Comparison of ENCODE assay signal across 9 mouse cellular contexts in the genomic region with DNA sequence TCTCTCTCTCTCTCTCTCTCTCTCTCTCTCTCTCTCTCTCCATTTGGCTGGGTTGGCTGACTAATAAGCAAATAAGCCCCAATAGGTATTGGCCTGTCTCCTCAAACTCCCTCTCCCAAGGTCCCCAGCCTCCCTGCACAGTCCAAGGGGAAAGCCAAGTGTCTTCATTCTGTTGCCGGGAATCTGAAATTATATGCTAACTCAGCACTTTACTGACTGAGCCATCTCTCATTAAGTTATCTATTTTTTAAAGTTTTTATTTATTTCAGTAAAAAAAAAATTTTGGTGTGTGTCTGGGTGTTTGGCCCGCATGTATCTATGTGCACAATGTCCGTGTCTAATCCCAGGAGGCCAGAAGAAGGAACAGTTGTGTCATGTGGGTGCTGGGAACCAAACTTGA. TPM values are rescaled to one million over a fixed set of nuclear protein-coding genes. Genes with fewer than 3 reads are reported as not detected.
A peak's percentile ranks its signal among the peaks of the same experiment; 100 is the strongest.
DNase-seq lines count a peak whose midpoint lies in the region; ATAC-seq and TF ChIP-seq lines count a peak whose summit lies in the region.
"Had no signal": no experiment of that assay in that cellular context is flagged by ENCODE, and none has a peak within 500 bp of the region (broad histone marks: within the 10 kb centered on the region; RNA-seq: fewer than 3 reads in every experiment).

No protein-coding gene starts in this region.

- peaks cover 63% of the 10 kb centered on the region for H3K4me1 ChIP-seq in heart, embryonic 13.5 days
- H3K4me1 ChIP-seq in MEL (ENCODE audit: control insufficient read depth in 1 of 2, insufficient read depth in 2 of 2, low read length in 2 of 2): peaks cover 9 to 35% of the 10 kb centered on the region in 2 experiments
- peaks cover 59% of the 10 kb centered on the region for H3K4me1 ChIP-seq in hindbrain, embryonic 13.5 days (replicated peaks)
- H3K4me1 ChIP-seq in midbrain, embryonic 12.5 days: peaks cover 32% of the 10 kb centered on the region

- TF ChIP-seq RAD21 in MEL (IDR thresholded peaks at IDR 0.05; ENCODE audit: low read depth, low read length): no peak

- no peak for DNase-seq in heart, postnatal 25 days (ENCODE audit: low spot score)
- DNase-seq in MEL (ENCODE audit: low read depth, low spot score): no peak
- no peak for DNase-seq in gastrocnemius, adult 8-10 months (ENCODE audit: low spot score in 2 of 2)
- DNase-seq in adrenal gland, adult 2 months: no peak
- DNase-seq in embryo, embryonic 10 days (ENCODE audit: low spot score): no peak

- peak overlapping the region; percentile 77 for H3K4me3 ChIP-seq in heart, embryonic 13.5 days
- peak overlapping the region; percentile 58 to 67 for H3K4me3 ChIP-seq in MEL (ENCODE audit: control insufficient read depth in 1 of 2, insufficient read depth in 1 of 2, low read depth in 2 of 2, low read length in 2 of 2)
- H3K4me3 ChIP-seq in hindbrain, embryonic 13.5 days: peak overlapping the region; percentile 67; the same call in 1 of the 2 replicates
- no peak overlapping the region for H3K4me3 ChIP-seq in midbrain, embryonic 12.5 days

- intact Hi-C loops in heart, postnatal 25 days (cut with DNase I): no loop called here

- H3K79me2 ChIP-seq in MEL (ENCODE audit: control insufficient read depth, insufficient read depth, low read length, poor library complexity): peaks cover 18% of the 10 kb centered on the region

- ATAC-seq in heart, embryonic 13.5 days (ENCODE audit: extremely low read depth, insufficient number of reproducible peaks, low FRiP score, low TSS enrichment): no peak
- ATAC-seq in hindbrain, embryonic 13.5 days (ENCODE audit: low FRiP score): no peak
- no peak for ATAC-seq in midbrain, embryonic 12.5 days (ENCODE audit: low FRiP score, low read depth)

- no peaks in the 10 kb centered on the region for H3K27me3 ChIP-seq in heart, embryonic 13.5 days (replicated peaks)
- H3K27me3 ChIP-seq in MEL (ENCODE audit: control insufficient read depth in 1 of 2, insufficient read depth in 2 of 2, low read length in 2 of 2): no peaks in the 10 kb centered on the region
- H3K27me3 ChIP-seq in hindbrain, embryonic 13.5 days: peaks cover 19% of the 10 kb centered on the region; the same call in 1 of the 2 replicates
- H3K27me3 ChIP-seq in midbrain, embryonic 12.5 days: peaks cover 11% of the 10 kb centered on the region; the same call in 1 of the 2 replicates

- no peak for TF ChIP-seq CTCF in MEL (IDR thresholded peaks at IDR 0.05 in 2 of 3, conservative IDR thresholded peaks at IDR 0.05 in 1 of 3; ENCODE audit: control insufficient read depth in 1 of 3, insufficient read depth in 1 of 3, low read depth in 2 of 3, low read length in 3 of 3, poor library complexity in 1 of 3, severe bottlenecking in 1 of 3)

- H3K36me3 ChIP-seq in heart, embryonic 13.5 days: peaks cover 6% of the 10 kb centered on the region
- peaks cover 0 to 19% of the 10 kb centered on the region in 2 experiments; a peak in 2 of 4 replicates for H3K36me3 ChIP-seq in MEL (ENCODE audit: control insufficient read depth in 1 of 2, insufficient read depth in 2 of 2, low read length in 2 of 2)
- 0 out of 2 replicates have a peak, but pooled peaks cover 3% of the 10 kb centered on the region for H3K36me3 ChIP-seq in hindbrain, embryonic 13.5 days
- no peaks in the 10 kb centered on the region for H3K36me3 ChIP-seq in midbrain, embryonic 12.5 days

- H3K9ac ChIP-seq in heart, embryonic 13.5 days: no peak overlapping the region
- peak overlapping the region; percentile 60 for H3K9ac ChIP-seq in MEL (ENCODE audit: control insufficient read depth, low read depth, low read length, poor library complexity, severe bottlenecking)
- no peak overlapping the region for H3K9ac ChIP-seq in hindbrain, embryonic 13.5 days
- H3K9ac ChIP-seq in midbrain, embryonic 12.5 days (replicated peaks): no peak overlapping the region

- peak overlapping the region; percentile 49; the same call in 1 of the 2 replicates for H3K27ac ChIP-seq in heart, embryonic 13.5 days (replicated peaks)
- H3K27ac ChIP-seq in MEL (ENCODE audit: control insufficient read depth, low read depth, low read length): peak overlapping the region; percentile 58
- H3K27ac ChIP-seq in hindbrain, embryonic 13.5 days: no peak overlapping the region
- no peak overlapping the region for H3K27ac ChIP-seq in midbrain, embryonic 12.5 days (replicated peaks)

- TF ChIP-seq EP300 in MEL (IDR thresholded peaks at IDR 0.05; ENCODE audit: low read depth in 1 of 2, low read length in 2 of 2): no peak

- peak overlapping the region; percentile 80 for H3K4me2 ChIP-seq in heart, embryonic 13.5 days
- H3K4me2 ChIP-seq in hindbrain, embryonic 13.5 days: peak overlapping the region; percentile 71; the same call in 1 of the 2 replicates
- peak overlapping the region; percentile 66 for H3K4me2 ChIP-seq in midbrain, embryonic 12.5 days (replicated peaks)

- TF ChIP-seq POLR2A in MEL (IDR thresholded peaks at IDR 0.05; ENCODE audit: control insufficient read depth in 1 of 2, insufficient read depth in 1 of 2, low read depth in 1 of 2, low read length in 2 of 2, poor library complexity in 1 of 2): no peak

- H3K9me3 ChIP-seq in heart, embryonic 13.5 days: no peaks in the 10 kb centered on the region
- no peaks in the 10 kb centered on the region for H3K9me3 ChIP-seq in MEL (replicated peaks; ENCODE audit: insufficient read depth, low read length)
- no peaks in the 10 kb centered on the region for H3K9me3 ChIP-seq in hindbrain, embryonic 13.5 days
- no peaks in the 10 kb centered on the region for H3K9me3 ChIP-seq in midbrain, embryonic 12.5 days

- 89% methylated on average over 3 of the region's 3 CpGs for WGBS in heart, embryonic 13.5 days
- WGBS in hindbrain, embryonic 13.5 days: 84% methylated on average over 3 of the region's 3 CpGs
- 84% methylated on average over 3 of the region's 3 CpGs for WGBS in midbrain, embryonic 12.5 days

RNA-seq across cellular contexts. Expression of gene Twf2, which starts 1.0 kb away (rescaled TPM):
- 43.3 and 46.9 TPM in 2 replicates for polyA plus RNA-seq in heart, embryonic 13.5 days (2015; fragmentation: Nextera tagmentation; extraction: Ambion mirVana)
- total RNA-seq in heart, postnatal 25 days (2021): 100 to 1,000 TPM; 160 to 189 TPM
- 63.9 and 66.8 TPM in 2 replicates for total RNA-seq in MEL (2012; rRNA removed)
- polyA plus RNA-seq in MEL (2012; ENCODE audit: insufficient read depth in 1 of 2, insufficient read length in 2 of 2, low read depth in 1 of 2, low replicate concordance in 2 of 2, missing spikeins in 1 of 2): 100 to 1,000 TPM in 1 of 2 experiments, not detected in 1; 101 TPM
- polyA plus RNA-seq in hindbrain, embryonic 13.5 days (2015; fragmentation: Nextera tagmentation; extraction: Ambion mirVana): 53.5 and 53.9 TPM in 2 replicates
- 53.1 and 58.0 TPM in 2 replicates for polyA plus RNA-seq in midbrain, embryonic 12.5 days (2016; fragmentation: Nextera tagmentation; extraction: Ambion mirVana)
- total RNA-seq in gastrocnemius, adult 8-10 months (2022): 100 to 1,000 TPM; 129 to 168 (median 143) TPM
- total RNA-seq in adrenal gland, adult 2 months (2021): 100 to 1,000 TPM in 1 of 2 experiments, 10 to 100 TPM in 1; 75.8 to 128 TPM
- polyA plus RNA-seq in adrenal gland, adult 2 months (2012; rRNA removed): 121 and 125 TPM in 2 replicates

RNA-seq across cellular contexts. Expression of gene Ppm1m, which starts 2.3 kb away (rescaled TPM):
- polyA plus RNA-seq in heart, embryonic 13.5 days (2015; fragmentation: Nextera tagmentation; extraction: Ambion mirVana): 26.7 and 29.0 TPM in 2 replicates
- total RNA-seq in heart, postnatal 25 days (2021): 10 to 100 TPM; 10.0 to 12.2 TPM
- 29.4 and 34.2 TPM in 2 replicates for total RNA-seq in MEL (2012; rRNA removed)
- polyA plus RNA-seq in MEL (2012; ENCODE audit: insufficient read depth in 1 of 2, insufficient read length in 2 of 2, low read depth in 1 of 2, low replicate concordance in 2 of 2, missing spikeins in 1 of 2): 10 to 100 TPM in 1 of 2 experiments, not detected in 1; 47.2 TPM
- polyA plus RNA-seq in hindbrain, embryonic 13.5 days (2015; fragmentation: Nextera tagmentation; extraction: Ambion mirVana): 16.6 and 19.0 TPM in 2 replicates
- polyA plus RNA-seq in midbrain, embryonic 12.5 days (2016; fragmentation: Nextera tagmentation; extraction: Ambion mirVana): 31.9 and 39.1 TPM in 2 replicates
- total RNA-seq in gastrocnemius, adult 8-10 months (2022): 1 to 10 TPM; 2.3 to 4.5 (median 3.3) TPM
- total RNA-seq in adrenal gland, adult 2 months (2021): 100 to 1,000 TPM in 1 of 2 experiments, 10 to 100 TPM in 1; 84.6 to 135 TPM
- polyA plus RNA-seq in adrenal gland, adult 2 months (2012; rRNA removed): 216 and 273 TPM in 2 replicates

RNA-seq across cellular contexts. Expression of gene Tlr9, which starts 20.5 kb away (rescaled TPM):
- polyA plus RNA-seq in heart, embryonic 13.5 days (2015; fragmentation: Nextera tagmentation; extraction: Ambion mirVana): not detected in 2 replicates
- under 1 TPM; 0.52 to 0.64 TPM for total RNA-seq in heart, postnatal 25 days (2021)
- not detected in 2 replicates for total RNA-seq in MEL (2012; rRNA removed)
- polyA plus RNA-seq in MEL (2012; ENCODE audit: insufficient read depth in 1 of 2, insufficient read length in 2 of 2, low read depth in 1 of 2, low replicate concordance in 2 of 2, missing spikeins in 1 of 2): not detected
- 0.04 and 0.05 TPM in 2 replicates for polyA plus RNA-seq in hindbrain, embryonic 13.5 days (2015; fragmentation: Nextera tagmentation; extraction: Ambion mirVana)
- polyA plus RNA-seq in midbrain, embryonic 12.5 days (2016; fragmentation: Nextera tagmentation; extraction: Ambion mirVana): not detected in 2 replicates
- total RNA-seq in gastrocnemius, adult 8-10 months (2022): under 1 TPM in 3 of 4 experiments, not detected in 1; 0.10 to 0.43 (median 0.19) TPM
- total RNA-seq in adrenal gland, adult 2 months (2021): 1 to 10 TPM in 1 of 2 experiments, under 1 TPM in 1; 0.84 to 1.4 TPM
- polyA plus RNA-seq in adrenal gland, adult 2 months (2012; rRNA removed): 2.5 and 2.7 TPM in 2 replicates
- polyA plus RNA-seq: CD4-positive, CD25-positive, alpha-beta regulatory T cell, adult 4 months had no signal

RNA-seq across cellular contexts. Expression of gene Wdr82, which starts 31.2 kb away (rescaled TPM):
- 16.0 and 18.1 TPM in 2 replicates for polyA plus RNA-seq in heart, embryonic 13.5 days (2015; fragmentation: Nextera tagmentation; extraction: Ambion mirVana)
- total RNA-seq in heart, postnatal 25 days (2021): 10 to 100 TPM; 42.6 to 45.8 TPM
- total RNA-seq in MEL (2012; rRNA removed): 72.2 and 78.0 TPM in 2 replicates
- polyA plus RNA-seq in MEL (2012; ENCODE audit: insufficient read depth in 1 of 2, insufficient read length in 2 of 2, low read depth in 1 of 2, low replicate concordance in 2 of 2, missing spikeins in 1 of 2): 100 to 1,000 TPM in 1 of 2 experiments, 10 to 100 TPM in 1; 41.7 to 108 TPM
- polyA plus RNA-seq in hindbrain, embryonic 13.5 days (2015; fragmentation: Nextera tagmentation; extraction: Ambion mirVana): 32.6 and 33.7 TPM in 2 replicates
- 35.6 and 36.3 TPM in 2 replicates for polyA plus RNA-seq in midbrain, embryonic 12.5 days (2016; fragmentation: Nextera tagmentation; extraction: Ambion mirVana)
- 10 to 100 TPM; 15.4 to 25.2 (median 18.1) TPM for total RNA-seq in gastrocnemius, adult 8-10 months (2022)
- 10 to 100 TPM; 66.8 to 75.8 TPM for total RNA-seq in adrenal gland, adult 2 months (2021)
- 50.5 and 67.4 TPM in 2 replicates for polyA plus RNA-seq in adrenal gland, adult 2 months (2012; rRNA removed)

RNA-seq across cellular contexts. Expression of gene Glyctk, which starts 44.0 kb away (rescaled TPM):
- 1.5 and 1.6 TPM in 2 replicates for polyA plus RNA-seq in heart, embryonic 13.5 days (2015; fragmentation: Nextera tagmentation; extraction: Ambion mirVana)
- 1 to 10 TPM; 1.7 to 2.1 TPM for total RNA-seq in heart, postnatal 25 days (2021)
- 3.1 and 3.2 TPM in 2 replicates for total RNA-seq in MEL (2012; rRNA removed)
- 1 to 10 TPM in 1 of 2 experiments, not detected in 1; 3.3 TPM for polyA plus RNA-seq in MEL (2012; ENCODE audit: insufficient read depth in 1 of 2, insufficient read length in 2 of 2, low read depth in 1 of 2, low replicate concordance in 2 of 2, missing spikeins in 1 of 2)
- 5.4 and 5.7 TPM in 2 replicates for polyA plus RNA-seq in hindbrain, embryonic 13.5 days (2015; fragmentation: Nextera tagmentation; extraction: Ambion mirVana)
- 10.8 and 11.0 TPM in 2 replicates for polyA plus RNA-seq in midbrain, embryonic 12.5 days (2016; fragmentation: Nextera tagmentation; extraction: Ambion mirVana)
- 1 to 10 TPM in 1 of 4 experiments, under 1 TPM in 3; 0.61 to 1.5 (median 0.82) TPM for total RNA-seq in gastrocnemius, adult 8-10 months (2022)
- total RNA-seq in adrenal gland, adult 2 months (2021): 1 to 10 TPM; 2.5 to 3.3 TPM
- 2.5 and 3.2 TPM in 2 replicates for polyA plus RNA-seq in adrenal gland, adult 2 months (2012; rRNA removed)

Comparison
In these comparisons a context has a peak if more than half of its experiments do, and no peak if none do; other contexts are left out.
1. H3K27ac ChIP-seq: peak in heart, embryonic 13.5 days (single experiment) and MEL (single experiment); none in hindbrain, embryonic 13.5 days (single experiment) and midbrain, embryonic 12.5 days (single experiment).
2. Peak in every context shown above with its lines, with median percentiles within 50 percentile points of each other: H3K4me2 ChIP-seq.